Mouse (Mus musculus) embryo, embryonic 10.5 days (tissue): ENCODE measurements around the gene Slc25a28.

Source experiments
- DNase-seq: peaks from one replicate; pipeline ENCODE4 v3.0.0-alpha.2; 2015; ENCODE audit warnings: low spot score

Slc25a28 gene

GRCm38 (mm10) chr19:43675525-43676400 is 1.1 kb upstream of the Slc25a28 start:
- peak; percentile 68 for DNase-seq

DNA sequence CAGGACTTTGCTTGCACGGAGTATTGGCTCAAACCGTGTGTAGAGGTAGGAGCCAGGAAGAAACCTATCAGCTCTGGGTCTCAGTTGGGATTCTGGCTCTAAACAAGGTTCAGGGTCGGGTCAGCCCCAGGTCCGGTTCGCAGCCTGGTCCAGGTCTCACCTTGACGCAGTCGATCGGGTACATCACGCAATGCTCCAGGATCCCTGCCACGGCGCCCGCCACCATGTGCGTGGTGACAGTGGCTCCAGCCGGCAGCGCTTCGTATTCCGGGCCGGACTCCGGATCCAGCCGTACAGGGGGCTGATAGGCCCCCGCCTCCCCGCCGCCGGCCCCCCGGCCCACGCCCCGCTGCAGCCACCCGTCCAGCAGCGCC is 378 bp downstream of the Slc25a28 start:
- peak; percentile 54 for DNase-seq

DNA sequence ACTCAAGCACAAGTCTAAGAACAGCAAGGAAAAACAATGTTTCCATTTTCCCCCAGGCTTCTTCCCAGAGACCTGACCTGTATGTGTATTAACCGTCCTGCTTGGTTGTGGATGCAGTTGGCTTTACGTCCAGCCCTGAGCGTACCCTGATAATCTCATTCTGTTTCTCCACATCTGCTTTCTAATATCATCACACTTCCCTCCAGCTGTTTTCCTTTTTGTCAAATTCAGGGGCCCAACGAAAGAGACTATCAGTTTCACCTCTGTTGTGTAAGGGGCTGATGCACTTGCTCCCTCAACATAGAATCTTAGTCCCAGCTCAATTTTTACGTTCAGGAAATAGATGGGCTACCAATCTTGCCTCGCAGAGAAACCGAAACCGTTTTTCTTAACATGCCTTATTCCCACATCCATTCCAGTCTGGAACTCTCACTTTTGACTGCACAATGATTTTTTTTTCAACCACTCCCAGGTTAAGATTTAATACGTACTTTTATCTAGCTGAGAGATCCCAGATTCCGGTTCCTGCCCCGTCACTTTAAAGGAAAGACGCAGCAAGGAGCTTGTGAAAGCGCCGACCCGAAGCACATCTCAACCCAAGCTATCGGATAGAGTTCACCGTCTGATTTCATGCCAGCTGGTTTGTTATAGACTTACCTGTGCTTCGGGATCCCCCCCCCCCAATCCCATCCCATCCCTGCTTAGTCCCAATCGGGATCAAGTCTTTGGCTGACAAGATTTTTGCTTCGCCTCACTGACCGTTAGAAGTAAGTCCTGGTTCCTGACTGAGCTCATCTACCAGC is 967 bp downstream of the Slc25a28 start:
- peak; percentile 12 for DNase-seq

GRCm38 (mm10) chr19:43671054-43671453 is 3.6 kb downstream of the Slc25a28 start:
- no peak for DNase-seq

DNA sequence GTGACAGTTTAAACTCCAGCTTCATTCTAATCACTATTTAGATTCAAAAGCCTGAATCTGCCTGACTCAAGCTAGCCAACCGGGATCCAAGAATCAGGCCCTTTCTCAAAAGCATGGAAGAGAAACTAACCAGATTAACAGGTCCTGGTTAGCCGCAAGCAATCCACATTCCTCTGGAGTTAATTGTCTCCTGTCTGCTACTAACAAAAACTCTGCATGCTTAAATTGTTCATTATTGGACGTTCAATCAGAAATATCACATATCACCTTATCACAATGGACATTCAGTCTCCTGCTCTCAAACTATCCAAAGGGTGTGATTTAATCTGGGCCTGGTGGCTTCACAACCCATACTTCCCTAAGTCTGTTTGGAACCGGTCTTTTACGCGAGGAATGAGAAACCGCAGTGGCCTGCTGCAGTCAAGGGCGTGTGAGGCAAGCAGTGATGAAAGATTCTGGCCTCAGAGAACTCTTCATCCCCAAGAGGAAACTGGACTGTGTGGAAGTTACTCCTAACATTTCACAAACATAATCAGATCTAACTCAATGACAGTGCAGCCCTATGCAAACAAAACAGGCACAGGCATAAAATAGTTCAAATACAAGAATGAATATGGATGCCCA is 5.4 kb downstream of the Slc25a28 start:
- DNase-seq, result no peak

- DNase-seq, result no peak
Measured at GRCm38 (mm10) chr19:43667430-43667809, 7.3 kb downstream of the Slc25a28 start.

DNA sequence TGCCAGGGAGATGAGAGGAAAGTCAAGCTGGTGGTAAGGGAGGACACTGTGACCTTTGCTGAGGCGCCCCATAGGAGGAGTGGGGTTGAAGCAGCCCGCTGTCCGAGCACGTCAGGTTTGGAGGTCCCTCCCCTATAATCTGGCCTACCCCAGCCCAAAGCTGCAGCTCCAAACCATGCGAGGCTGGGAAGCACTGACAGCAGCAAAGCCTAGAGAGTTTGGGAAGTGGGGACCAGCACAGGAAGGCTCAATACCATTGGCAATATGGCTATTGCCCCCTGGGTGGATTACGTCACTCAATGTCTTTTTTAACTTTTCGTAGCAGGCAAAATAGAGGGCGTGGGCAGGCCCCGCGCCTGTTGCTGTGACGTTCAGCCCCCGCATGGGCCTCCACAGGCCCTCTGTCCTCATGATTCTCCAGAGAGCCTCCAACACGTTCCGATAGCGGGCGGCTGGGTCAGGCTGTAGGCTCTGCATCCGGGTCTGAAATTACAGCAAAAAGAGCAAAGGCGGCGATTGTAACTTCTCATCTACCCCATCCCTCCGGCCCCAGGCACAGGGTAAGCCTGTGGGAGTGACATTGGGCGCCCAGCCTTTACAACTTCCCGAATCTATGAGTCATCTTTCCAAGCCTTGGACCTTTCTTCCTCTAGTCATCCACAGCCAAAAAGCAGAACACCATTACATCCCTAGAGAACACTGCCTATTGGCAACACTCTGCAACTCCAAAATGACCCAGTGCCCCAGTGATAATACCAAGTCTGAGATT is 7.8 kb downstream of the Slc25a28 start:
- DNase-seq, result no peak

DNA sequence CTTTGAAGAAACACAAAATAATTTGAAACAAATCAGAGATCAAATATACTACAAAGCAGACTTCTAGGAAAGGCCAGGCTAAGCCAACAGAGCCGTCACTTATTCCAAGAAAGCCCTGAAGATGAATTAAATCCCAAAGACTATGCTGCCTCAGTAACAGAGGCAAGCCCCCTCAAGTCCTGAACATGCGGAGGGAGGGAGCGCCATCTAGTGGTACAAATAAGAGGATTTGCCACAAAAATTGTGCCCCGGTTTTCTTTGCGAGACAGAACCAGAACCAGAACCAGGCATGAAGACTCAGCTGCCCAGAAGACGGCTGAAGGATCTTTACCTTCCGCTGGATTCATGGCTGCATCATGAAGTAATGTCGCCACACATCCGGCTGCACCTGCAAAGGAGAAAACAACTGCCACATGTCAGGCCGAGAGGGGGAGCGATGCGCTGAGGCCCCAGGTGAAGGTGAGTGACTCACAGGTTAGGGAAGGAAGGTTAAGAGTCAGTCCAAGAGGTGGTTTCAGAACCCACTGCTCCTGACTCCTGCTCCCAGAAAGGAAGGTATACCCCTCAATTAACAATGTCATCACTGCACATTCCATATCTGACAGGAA is 9.1 kb downstream of the Slc25a28 start:
- peak; percentile 74 for DNase-seq

- DNase-seq, result no peak
Measured at GRCm38 (mm10) chr19:43663471-43663870, 11.2 kb downstream of the Slc25a28 start.

GRCm38 (mm10) chr19:43662176-43662967 is 12.3 kb downstream of the Slc25a28 start:
- DNase-seq, result peak; percentile 76

DNA sequence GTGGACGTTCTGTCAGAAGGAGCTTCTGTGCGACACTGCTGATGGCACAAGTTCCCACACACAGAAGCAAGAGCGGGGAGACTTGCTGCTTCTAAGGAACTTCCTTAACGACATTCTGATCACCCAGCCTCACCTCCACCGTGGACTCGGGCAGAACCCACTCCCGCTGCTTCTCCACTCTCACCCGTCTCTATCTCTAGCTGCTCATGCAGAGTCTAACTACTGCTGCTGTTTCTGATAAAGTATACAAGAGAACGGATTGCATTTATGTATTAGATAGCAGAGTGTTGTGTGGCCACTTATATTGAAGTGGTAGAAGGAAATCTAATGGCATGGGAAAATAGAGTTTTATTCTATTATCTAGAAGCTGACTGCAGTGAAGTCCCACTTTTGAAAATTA is 13.9 kb downstream of the Slc25a28 start:
- no peak for DNase-seq

GRCm38 (mm10) chr19:43659632-43660031 is 15.0 kb downstream of the Slc25a28 start:
- no peak for DNase-seq

- peak; percentile 84 for DNase-seq
Measured at GRCm38 (mm10) chr19:43655735-43656492, 18.8 kb downstream of the Slc25a28 start.

- DNase-seq, result no peak
Measured at GRCm38 (mm10) chr19:43651241-43651785, 23.4 kb downstream of the Slc25a28 start.

GRCm38 (mm10) chr19:43648343-43648742 is 26.3 kb downstream of the Slc25a28 start:
- DNase-seq, result no peak

- no peak for DNase-seq
Measured at GRCm38 (mm10) chr19:43647261-43647660, 27.4 kb downstream of the Slc25a28 start.

DNA sequence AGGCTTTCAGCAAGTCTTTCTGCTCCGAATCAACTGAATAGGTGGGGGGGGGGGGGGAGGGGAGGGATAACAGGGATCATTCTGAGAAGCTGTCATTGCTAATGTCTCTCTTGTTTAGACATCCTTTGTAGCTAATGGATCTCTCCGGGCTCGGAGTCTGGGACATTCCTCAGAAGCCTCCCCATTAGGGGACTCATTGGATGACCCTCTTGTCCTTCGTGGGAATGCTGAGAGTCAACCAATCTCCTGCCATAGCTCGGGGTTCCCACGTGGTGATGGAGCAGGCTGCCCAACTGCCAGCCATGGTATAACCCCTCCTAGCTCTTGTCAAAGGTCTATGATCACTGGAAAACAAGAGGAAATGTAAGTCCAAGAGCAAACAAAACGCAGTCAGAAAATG is 27.8 kb downstream of the Slc25a28 start:
- DNase-seq, result no peak

GRCm38 (mm10) chr19:43645508-43645907 is 29.2 kb downstream of the Slc25a28 start:
- no peak for DNase-seq

DNA sequence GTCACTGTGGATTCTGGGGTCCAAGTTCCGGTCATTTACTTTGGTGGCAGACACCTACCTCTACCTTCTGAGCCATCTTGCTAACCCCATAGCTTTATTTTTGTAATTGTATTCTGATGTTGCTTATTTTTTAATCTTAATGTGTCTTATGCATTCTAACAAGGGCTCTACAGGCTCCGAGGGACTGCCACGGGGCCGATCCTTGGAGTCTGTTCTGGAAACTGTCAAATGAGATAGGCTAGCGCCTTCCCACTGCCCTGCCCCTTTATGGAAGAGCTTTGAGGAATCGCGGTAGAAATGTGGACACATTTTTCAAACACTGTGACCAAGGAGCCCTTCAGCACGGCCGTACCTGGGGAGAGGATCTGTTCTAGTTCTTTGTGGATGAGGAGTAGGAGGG is 31.8 kb downstream of the Slc25a28 start:
- DNase-seq, result no peak

DNA sequence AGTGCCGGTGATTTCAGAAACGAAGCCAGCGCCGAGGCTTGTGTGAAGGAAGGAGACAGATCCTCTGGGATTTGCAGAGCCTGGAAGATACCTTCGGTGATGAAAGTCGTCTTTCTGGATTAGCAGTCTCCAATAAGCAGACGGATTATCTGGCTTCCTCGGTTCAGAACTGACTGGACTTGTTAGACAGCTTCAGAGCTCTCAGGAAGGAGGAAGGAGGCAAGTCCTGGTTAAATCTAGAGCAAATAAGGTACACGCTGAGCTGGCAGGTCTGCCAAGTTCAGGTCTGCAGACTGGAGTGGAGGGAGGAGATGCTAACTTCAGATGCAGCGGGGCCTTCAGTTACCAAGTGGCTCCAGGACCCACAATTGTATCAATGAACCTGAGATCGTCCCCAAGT is 32.8 kb downstream of the Slc25a28 start:
- DNase-seq, result no peak
